Mouse (Mus musculus): ENCODE data around the gene Tmem252.

Tmem252 gene

DNA sequence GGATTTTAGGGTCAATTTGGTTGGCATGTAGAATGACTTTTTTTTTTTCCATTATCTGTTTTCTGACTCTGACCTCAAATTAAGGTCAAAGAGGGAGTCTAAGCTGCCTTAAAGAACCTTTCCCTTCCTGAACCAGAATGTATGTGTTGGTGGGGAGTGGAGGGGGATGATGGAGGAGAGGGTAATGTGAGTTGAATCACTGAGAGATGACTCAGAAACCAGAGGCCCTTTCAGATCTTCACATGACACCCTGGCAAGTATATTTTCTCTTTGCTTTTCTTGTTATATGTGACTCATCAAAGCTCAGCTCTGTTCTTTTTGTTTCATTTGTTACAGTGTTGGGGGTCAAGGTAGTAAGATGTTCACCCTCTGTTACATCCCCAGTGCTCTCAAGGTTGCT lies 46.6 kb downstream of the Tmem252 start:
- no peak for DNase-seq (ENCODE audit: low read depth, low spot score)

DNA sequence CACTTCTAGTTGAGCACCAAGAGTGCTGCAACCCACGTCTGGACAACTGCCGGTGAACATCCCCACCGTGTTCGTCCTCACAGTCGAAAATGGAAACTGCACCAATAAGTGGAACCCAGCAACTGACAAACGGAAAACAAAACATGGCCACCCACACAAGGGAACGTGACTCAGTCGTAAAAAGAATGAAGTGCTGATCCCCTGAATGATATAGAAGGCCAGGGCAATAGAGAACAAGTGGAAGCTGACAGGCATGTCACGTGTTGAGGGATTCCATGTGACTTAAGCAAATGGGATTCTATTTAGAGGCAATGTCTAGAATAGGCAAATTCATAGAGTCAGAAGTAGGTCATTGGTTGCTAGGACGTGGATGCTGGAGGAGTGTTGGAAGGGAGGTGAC lies 50.6 kb downstream of the Tmem252 start:
- DNase-seq (ENCODE audit: low read depth, low spot score) = no peak

DNA sequence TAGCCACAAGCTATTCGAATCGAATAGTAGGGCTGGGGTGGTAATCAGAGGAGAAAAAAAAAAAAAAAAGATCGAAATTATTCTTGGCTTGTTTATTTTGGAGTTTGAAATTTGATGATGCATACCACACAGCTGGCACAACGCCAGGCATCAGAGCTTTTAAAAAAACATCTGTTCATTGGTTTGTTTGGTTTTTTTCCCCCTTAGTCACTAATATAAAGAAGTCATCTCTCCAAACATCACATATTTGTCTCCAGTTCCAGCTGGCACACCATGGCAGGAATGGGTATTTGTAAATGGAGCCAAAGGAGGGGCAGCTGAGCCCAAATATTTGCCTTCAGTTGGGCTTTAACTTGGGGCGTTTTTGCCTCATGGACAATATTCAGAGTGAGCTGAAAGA lies 56.9 kb downstream of the Tmem252 start:
- DNase-seq (ENCODE audit: low read depth, low spot score) = no peak
